Mouse (Mus musculus) E14TG2a.4 (cell line): ENCODE measurements around the gene Bcan.

Experiments used
- H3K27me3 ChIP-seq: 2 replicates; pipeline ENCODE4 v1.6.1; 2014; ENCODE audit warnings: low read length, control low read depth; ENCODE audit not compliant: insufficient read depth
- H3K36me3 ChIP-seq: 2 replicates; pipeline ENCODE4 v1.6.1; 2014; ENCODE audit warnings: low read length, control low read depth; ENCODE audit not compliant: insufficient read depth
- H3K4me1 ChIP-seq: replicated peaks from 2 replicates; pipeline ENCODE4 v1.6.1; 2014; ENCODE audit warnings: low read depth, low read length, control low read depth
- H3K4me3 ChIP-seq: replicated peaks from 2 replicates; pipeline ENCODE4 v1.5.1; 2014; ENCODE audit warnings: mild to moderate bottlenecking, low read length
- H3K9me3 ChIP-seq: 2 replicates; pipeline ENCODE4 v1.6.1; 2014; ENCODE audit warnings: low read length, control low read depth
- CTCF ChIP-seq: conservative IDR thresholded peaks from 2 replicates; pipeline ENCODE4 v1.5.1; 2014; ENCODE audit warnings: low read length
- NANOG ChIP-seq: IDR thresholded peaks from 2 replicates; pipeline ENCODE4 v1.6.1; 2014; ENCODE audit warnings: borderline replicate concordance, low read length, mixed read lengths
- POU5F1 ChIP-seq: IDR thresholded peaks from 2 replicates; pipeline ENCODE4 v1.6.1; 2014; ENCODE audit warnings: low read length, borderline replicate concordance

The Bcan gene

DNA sequence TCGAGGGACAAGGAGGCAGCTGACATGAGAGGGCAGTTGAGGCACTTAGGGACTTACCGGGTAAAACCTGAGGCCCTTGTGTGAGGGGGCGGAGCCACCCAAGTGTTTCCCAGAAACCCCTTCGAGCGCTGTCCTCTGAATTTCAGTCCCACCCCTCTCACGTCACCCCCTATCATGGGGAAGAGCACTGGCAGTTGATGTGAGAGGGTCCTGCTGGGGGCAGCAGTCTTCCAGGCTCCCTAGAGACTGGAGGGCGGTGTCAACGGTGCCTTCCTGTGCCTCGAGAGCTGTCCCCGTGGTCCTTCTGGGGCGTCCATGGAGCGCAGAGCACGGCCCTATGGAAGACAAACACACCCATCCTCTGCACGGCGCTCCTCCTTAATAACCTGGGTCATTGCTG is 12.4 kb downstream of the Bcan start:
- Histone ChIP-seq H3K4me3 (peak overlapping the region; percentile 73), H3K27me3 (peaks cover 88% of the 10 kb centered on the region), H3K9me3 (no peaks in the 10 kb centered on the region), H3K4me1 (peaks cover 57% of the 10 kb centered on the region), H3K36me3 (no peaks in the 10 kb centered on the region)
- no peak for TF ChIP-seq POU5F1
- TF ChIP-seq CTCF = no peak
- no peak for TF ChIP-seq NANOG

DNA sequence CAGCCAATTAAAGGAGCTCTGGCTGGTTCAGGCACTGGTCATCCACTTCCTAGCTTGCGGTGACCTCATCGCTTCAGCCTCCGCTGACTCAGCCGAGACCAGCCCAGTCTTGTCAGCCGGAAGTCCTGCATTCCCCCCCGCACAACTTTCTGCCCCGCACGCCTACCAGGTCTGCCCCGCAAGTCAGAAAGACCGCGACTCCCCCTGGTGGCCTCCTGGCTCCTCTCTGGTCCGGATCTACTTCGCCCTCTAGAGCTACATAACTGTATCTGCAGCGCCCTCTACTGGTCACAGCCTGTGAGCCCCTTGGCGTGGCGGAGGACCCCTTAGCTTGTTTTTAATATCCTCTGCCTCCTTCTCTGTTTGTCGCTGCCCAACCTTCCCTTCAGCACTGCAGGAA is 13.2 kb downstream of the Bcan start:
- Histone ChIP-seq H3K9me3 (no peaks in the 10 kb centered on the region), H3K4me3 (peak overlapping the region; percentile 73), H3K27me3 (peaks cover 88% of the 10 kb centered on the region), H3K36me3 (no peaks in the 10 kb centered on the region), H3K4me1 (peaks cover 63% of the 10 kb centered on the region)
- TF ChIP-seq CTCF (peak; percentile 95), POU5F1 (no peak)

DNA sequence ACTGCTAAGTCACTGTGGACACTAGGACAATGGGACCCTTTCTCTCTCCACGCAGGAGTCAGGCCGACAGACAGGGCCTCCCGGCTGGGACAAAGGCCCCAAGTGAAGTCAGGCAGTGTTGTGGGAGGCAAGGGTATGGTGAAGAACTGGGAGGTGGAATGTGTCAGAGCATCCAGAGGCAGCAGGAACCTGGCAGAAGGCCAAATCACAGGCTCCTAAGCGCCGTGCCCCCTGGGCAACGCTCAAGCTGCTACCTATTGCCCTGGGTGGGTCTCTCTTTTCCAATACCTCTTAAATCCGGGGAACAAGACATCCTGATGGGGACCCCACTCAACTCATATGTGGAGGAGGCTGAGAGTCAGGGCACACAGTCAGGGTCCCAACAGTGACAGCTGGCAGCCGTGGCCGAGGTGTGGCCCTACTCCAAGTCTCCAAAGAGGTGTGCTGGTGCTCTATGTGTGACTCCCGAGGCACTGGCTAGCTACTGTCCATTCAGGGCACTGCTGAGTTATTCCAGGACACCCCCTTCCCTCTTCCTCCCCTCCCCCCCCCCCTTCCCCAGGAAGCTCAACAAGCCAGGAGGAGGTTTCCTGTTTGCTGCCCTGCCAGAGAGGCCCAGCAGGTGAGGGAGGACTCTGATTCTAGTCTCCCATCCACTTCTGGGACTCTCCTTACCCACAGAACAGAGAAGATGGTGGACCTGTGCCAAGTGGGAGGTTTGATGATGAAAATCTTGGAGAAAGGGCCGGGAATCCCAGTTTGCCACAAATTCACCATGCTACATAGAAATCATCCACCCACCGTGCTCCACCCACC is 14.3 kb downstream of the Bcan start:
- Histone ChIP-seq H3K27me3 (peaks cover 88% of the 10 kb centered on the region), H3K4me1 (peaks cover 65% of the 10 kb centered on the region), H3K36me3 (no peaks in the 10 kb centered on the region), H3K4me3 (no peak overlapping the region), H3K9me3 (no peaks in the 10 kb centered on the region)
- no peak for TF ChIP-seq CTCF
- TF ChIP-seq POU5F1 = no peak
- TF ChIP-seq NANOG = no peak

DNA sequence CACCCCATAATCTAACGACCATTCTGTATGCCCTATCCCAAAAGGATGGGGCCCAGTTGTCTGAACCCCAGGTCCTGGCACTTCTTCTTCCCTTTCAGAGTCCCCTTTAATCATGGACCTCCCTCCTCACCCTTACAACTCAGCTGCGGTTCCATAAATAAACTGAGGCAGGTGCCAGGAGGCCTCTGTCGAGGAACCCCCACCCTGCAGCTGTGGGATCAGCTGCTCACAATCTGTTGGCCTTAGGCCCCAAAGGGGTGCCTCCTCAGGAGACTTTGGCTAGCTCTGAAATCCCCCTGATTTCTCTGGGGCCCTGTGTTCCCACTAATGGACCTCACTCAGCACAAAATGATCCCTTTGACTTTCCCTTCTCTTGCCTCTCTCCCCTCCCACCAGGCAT is 15.9 kb downstream of the Bcan start:
- Histone ChIP-seq H3K4me1 (peaks cover 52% of the 10 kb centered on the region), H3K9me3 (peaks cover under 1% of the 10 kb centered on the region; the same call in 1 of the 2 replicates), H3K27me3 (peaks cover 89% of the 10 kb centered on the region), H3K4me3 (no peak overlapping the region), H3K36me3 (no peaks in the 10 kb centered on the region)
- no peak for TF ChIP-seq NANOG
- TF ChIP-seq POU5F1 = no peak
- no peak for TF ChIP-seq CTCF

DNA sequence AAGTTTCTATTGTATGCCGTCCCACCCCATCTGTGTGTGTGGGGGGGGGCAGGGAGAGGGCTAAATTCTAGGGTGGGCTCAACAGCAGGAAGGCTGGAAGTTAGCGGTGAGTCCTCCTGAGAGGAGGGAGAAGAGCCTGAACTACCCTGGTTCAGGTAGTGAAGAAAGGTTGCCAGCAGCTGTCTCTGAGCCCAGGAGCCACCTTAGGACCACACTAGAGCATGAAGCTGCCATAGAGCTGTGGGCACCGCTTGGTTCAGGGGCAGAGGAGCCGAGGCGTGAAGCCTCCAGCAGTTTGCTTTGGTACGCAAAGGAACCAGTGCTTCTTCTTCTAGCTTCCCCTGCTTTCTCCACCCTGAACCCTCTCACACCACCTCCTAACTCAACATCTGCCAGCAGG is 16.4 kb downstream of the Bcan start:
- Histone ChIP-seq H3K27me3 (peaks cover 89% of the 10 kb centered on the region), H3K36me3 (no peaks in the 10 kb centered on the region), H3K4me1 (peaks cover 50% of the 10 kb centered on the region), H3K4me3 (peak overlapping the region; percentile 60; the same call in 1 of the 2 replicates), H3K9me3 (peaks cover 6% of the 10 kb centered on the region; the same call in 1 of the 2 replicates)
- TF ChIP-seq NANOG (no peak), POU5F1 (no peak), CTCF (no peak)

DNA sequence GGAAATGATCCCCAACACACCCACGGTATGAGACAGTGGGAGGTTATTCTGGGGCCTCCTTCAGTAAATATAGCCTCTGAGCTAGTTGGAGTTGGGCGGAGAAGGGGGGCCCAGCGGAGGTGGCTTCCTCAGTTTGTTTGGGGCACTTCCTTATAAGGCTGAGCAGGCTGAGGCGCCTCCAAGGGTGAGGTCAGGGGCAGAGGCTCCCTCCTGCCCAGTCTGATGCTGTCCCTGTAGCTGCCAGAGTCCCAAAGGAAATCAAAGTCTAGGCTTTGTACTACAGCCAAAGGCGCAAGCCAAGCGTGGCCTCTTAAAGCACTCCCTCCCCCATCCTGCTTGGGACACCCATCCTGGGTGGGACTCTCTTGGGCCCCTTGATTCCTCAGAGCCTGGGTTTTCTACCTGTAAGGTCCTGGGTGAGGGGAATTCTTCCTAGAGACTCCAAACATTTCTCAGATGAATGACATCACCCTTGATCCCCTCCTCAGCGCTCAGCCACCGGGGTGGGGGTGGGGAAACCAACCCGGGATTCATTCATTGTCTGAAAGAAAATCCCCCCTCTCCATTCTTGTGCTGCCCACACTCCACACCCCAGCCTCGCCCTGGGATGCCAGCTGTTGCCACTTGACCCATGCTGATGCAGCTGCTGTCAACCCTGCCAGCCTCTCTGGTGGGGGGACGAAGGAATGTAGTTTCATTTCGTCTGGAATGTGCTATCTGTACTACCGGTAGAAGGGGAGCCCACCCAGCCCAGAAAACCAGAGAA is 17.0 kb downstream of the Bcan start:
- peaks cover 89% of the 10 kb centered on the region for H3K27me3 ChIP-seq
- no peak for TF ChIP-seq NANOG
- TF ChIP-seq CTCF = no peak
- TF ChIP-seq POU5F1 = no peak
- peak overlapping the region; percentile 60 for H3K4me3 ChIP-seq
- peaks cover 44% of the 10 kb centered on the region for H3K4me1 ChIP-seq
- no peaks in the 10 kb centered on the region for H3K36me3 ChIP-seq
- H3K9me3 ChIP-seq = peaks cover 6% of the 10 kb centered on the region; the same call in 1 of the 2 replicates

DNA sequence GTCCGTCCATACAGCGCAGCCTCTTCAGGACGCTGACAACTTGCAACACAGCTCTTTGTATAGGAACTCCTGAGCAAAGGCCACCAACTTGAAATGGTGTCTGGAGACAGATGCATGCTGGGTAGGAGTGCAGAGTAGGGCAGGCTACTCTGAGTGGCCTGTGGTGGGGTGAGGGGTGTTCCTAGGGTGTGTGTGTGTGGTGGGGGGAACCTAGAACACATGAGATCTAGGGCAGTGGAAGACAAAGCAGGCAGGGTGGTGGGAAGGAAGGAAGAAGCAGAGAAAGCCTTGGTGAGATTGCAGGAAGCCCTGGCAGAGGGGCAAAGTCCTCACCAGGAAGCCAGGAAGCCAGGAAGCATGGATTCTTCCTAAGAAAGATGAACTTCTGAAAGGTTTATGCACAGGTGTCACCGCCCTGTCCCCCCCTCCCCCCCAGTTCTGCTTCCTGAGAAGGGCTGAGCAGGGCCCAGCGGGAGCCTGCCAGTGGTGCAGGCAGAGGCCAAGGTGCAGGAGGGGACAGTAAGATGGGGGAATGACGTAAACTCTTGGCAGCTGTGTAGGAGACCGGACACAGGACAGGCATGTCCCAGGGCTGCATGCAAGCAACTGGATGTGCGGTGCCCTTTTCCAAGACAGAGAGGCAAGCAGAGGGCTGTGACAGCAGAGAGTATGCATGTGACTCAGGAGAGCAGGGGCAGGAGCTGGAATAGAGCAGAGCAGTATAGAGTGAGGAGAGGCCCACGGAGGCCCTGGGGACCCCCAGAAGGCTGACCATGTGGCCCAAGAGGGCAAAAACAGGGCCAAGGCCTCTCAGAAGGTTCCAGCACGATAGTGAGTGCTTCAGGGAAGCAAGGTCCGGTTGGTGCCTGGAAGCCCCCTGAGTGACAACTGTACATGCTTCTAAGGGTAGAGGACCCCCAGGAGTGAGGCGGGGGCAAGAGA is 17.9 kb downstream of the Bcan start:
- TF ChIP-seq POU5F1 (no peak), CTCF (no peak), NANOG (no peak)

DNA sequence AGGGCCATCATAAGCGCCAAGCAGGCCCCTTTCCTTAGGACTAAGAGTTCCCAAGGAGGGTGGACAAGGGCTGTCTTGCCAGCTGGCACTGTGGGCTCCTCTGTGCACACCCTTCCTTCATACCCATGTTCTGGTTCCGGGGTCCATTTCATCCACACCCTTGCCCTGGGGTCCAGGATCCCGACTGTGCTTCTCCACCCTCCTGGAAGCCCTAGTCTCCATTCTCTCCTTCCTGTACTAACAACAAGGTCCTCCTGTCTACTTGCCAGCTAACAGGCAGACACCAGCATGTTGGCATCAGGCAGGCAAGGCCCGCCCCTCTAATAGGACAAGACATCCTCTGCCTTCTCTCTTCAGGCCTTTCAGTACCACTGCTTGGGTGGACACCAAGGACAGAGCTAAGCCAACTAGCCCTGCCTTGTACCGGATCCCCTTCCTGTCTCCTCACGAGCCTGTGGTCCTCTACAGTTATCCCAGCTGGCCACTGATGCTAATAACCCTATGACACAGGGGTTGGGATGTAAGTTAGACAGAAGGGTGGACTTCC is 18.7 kb downstream of the Bcan start:
- Histone ChIP-seq H3K27me3 (peaks cover 100% of the 10 kb centered on the region), H3K4me3 (no peak overlapping the region), H3K4me1 (peaks cover 29% of the 10 kb centered on the region), H3K36me3 (no peaks in the 10 kb centered on the region), H3K9me3 (peaks cover 17% of the 10 kb centered on the region; the same call in 1 of the 2 replicates)
- no peak for TF ChIP-seq NANOG
- TF ChIP-seq POU5F1 = no peak
- TF ChIP-seq CTCF = no peak

More for the DNA sequence above, 17.9 kb downstream of the Bcan start:
- Histone ChIP-seq H3K4me3 (peak overlapping the region; percentile 60), H3K4me1 (peaks cover 36% of the 10 kb centered on the region), H3K27me3 (peaks cover 97% of the 10 kb centered on the region), H3K36me3 (no peaks in the 10 kb centered on the region), H3K9me3 (peaks cover 10% of the 10 kb centered on the region; the same call in 1 of the 2 replicates)
